Mouse (Mus musculus): ENCODE results near the gene Smarca4. TPM values are rescaled to one million over a fixed set of nuclear protein-coding genes. Genes with fewer than 3 reads are reported as not detected.

Smarca4 gene
- polyA plus RNA-seq (2017; shearing (Covaris generic)), result 51.4 TPM

DNA sequence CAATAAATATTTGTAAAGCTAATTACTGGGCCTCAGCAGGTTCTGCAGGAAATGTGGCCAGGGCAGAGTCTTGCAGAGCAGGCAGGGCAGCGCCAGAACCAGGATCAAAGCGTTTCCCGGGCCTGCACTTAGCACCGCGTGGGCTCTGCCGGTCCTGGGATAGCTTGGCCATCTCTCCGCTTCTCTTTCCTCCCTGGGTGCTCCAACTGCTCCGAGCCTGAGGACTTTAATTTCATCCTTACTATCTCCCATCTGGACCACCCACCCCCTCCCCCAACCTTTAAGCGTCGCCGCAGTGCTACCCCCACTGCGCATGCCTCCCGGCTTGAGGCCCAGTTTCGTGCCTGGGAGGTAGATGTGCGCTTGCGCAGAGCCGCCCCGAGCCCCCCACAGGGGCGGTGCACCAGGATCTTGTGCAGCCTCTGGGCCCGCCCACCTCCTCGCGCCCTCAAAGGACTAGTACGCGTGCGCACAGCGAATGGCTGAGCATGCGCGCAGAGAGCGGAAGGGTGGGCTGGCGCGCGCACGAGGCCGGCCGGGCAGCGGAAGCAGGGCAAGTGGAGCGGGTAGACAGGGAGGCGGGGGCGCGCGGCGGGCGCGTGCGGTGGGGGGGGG lies at the start of gene Smarca4:
TSS of gene Smarca4 (plus strand) at position 553 of the 615 bp plus-strand sequence.

DNA sequence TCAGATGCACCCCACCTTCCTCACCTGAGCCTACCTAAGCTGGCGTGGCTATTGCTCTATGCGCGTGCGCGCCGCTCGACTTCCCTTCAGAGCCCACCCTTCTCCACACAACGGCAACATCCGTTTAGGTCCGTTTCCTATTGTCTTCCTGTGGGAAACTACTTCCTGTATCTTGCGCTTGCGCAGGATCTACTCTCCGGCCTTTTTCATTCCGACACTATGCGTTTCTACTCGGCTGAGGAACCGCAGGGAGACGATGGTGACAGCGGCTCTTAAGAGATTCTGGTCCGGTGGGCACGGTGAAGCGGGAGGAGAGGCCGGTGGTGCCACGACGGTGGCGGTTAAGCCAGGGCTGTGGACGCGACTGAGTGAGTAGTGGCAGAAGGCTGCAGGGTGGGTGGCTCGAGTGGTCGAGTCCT lies 23.3 kb upstream of the Smarca4 start, which contains the start of the genes Timm29 and Yipf2:
TSS of gene Timm29 (plus strand) at position 20 of the 419 bp plus-strand sequence.
TSS of gene Yipf2 (minus strand) at position 126 of the 419 bp plus-strand sequence.

DNA sequence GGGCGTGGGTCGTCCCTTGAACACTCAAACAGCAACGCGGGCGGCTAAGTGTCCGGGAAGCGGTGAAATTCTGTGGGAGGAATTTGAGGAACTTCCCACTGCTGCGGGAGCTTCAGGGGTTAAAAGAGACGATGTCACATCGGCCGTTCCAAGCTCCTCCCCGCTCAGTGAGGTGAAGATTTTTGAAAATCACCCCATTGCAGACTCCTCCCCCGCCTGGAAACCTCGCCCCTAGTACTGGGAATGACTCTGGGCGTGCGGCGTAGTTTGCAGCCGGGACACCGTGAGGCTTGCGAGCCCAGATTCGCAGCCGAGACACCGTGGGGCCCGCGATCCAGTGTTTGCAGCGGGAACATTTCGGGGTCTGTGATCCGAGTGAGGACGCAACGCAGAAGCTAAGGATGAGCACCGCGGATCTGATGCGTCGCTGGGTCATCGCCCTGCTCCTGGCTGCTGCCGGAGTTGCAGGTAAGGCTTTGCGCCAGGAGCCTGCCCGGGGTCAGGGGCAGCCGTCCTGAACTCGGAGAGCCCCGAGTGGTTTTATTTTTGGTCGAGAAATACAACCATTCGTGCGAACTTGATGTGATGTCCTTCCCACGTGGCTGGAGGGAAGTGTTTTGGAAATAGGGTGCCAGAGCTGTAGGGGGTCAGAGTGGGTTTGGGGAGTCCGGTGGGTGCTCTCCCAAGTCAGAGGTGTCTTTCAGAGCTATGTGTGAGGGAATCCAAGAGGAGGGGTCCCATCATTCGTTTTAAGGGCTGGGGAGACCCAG lies 107.6 kb downstream of the Smarca4 start, which contains the start of gene Ldlr:
TSS of gene Ldlr (plus strand) at position 107 of the 770 bp plus-strand sequence.

Other genes starting within 250 kb of the Smarca4 start
- 51.0 TPM for gene Ilf3, start 248.3 kb upstream of the Smarca4 start, polyA plus RNA-seq (2017; shearing (Covaris generic))
- 54.3 TPM for gene Qtrt1, start 204.3 kb upstream of the Smarca4 start, polyA plus RNA-seq (2017; shearing (Covaris generic))
- 261 TPM for gene Dnm2, start 191.3 kb upstream of the Smarca4 start, polyA plus RNA-seq (2017; shearing (Covaris generic))
- 7.8 TPM for gene Tmed1, start 105.9 kb upstream of the Smarca4 start, polyA plus RNA-seq (2017; shearing (Covaris generic))
- 46.1 TPM for gene AB124611, start 90.0 kb upstream of the Smarca4 start, polyA plus RNA-seq (2017; shearing (Covaris generic))
- 38.3 TPM for gene Carm1, start 69.3 kb upstream of the Smarca4 start, polyA plus RNA-seq (2017; shearing (Covaris generic))
- gene Timm29, start 23.4 kb upstream of the Smarca4 start, polyA plus RNA-seq (2017; shearing (Covaris generic)), result 15.9 TPM
- gene Yipf2, start 23.3 kb upstream of the Smarca4 start, polyA plus RNA-seq (2017; shearing (Covaris generic)), result 14.0 TPM
- 31.9 TPM for gene Ldlr, start 107.3 kb downstream of the Smarca4 start, polyA plus RNA-seq (2017; shearing (Covaris generic))
- 1.4 TPM for gene Spc24, start 144.1 kb downstream of the Smarca4 start, polyA plus RNA-seq (2017; shearing (Covaris generic))
- gene Kank2, start 182.6 kb downstream of the Smarca4 start, polyA plus RNA-seq (2017; shearing (Covaris generic)), result 0.15 TPM
- gene Angptl8, start 219.3 kb downstream of the Smarca4 start, polyA plus RNA-seq (2017; shearing (Covaris generic)), result 0.45 TPM
- 5.8 TPM for gene Dock6, start 236.5 kb downstream of the Smarca4 start, polyA plus RNA-seq (2017; shearing (Covaris generic))